Comparison of ENCODE assay signal across 1 mouse cellular context in the genomic region with DNA sequence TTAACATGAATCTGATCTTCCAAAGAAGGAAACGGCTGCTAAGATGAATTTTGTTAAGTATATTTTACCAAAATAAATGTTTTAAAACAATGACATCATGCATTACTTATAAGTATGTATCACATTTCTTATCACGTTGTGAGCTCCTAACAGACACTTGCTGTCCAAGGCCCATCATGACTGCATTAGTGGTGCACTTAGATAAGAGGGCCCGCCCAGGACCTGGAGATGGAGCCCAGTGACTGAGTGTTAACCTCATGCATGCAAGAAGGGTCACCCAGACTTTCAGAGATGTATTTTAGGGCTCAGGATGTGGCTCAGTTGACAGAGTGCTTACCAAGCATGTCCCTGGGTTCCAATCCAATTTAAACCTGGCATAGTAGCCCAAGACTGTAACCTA.
TF ChIP-seq lines count a peak whose summit lies in the region.

No protein-coding gene starts in this region.

TF ChIP-seq in MEL, 35 proteins besides CTCF, POLR2A, EP300 and RAD21 (continued from another document):
- no peak for TF ChIP-seq GABPA (IDR thresholded peaks at IDR 0.05; ENCODE audit: low read depth, low read length)
- peak; percentile 12; the same call in 1 of the 2 replicates for TF ChIP-seq CHD2 (IDR thresholded peaks at IDR 0.05; ENCODE audit: low read length)
- TF ChIP-seq HCFC1 (IDR thresholded peaks at IDR 0.05; ENCODE audit: low read depth, low read length): peak; percentile 59; the same call in 1 of the 2 replicates
- TF ChIP-seq ELF1 (IDR thresholded peaks at IDR 0.05; ENCODE audit: low read depth, low read length): peak; percentile 10; the same call in 1 of the 2 replicates
- TF ChIP-seq MAX (IDR thresholded peaks at IDR 0.05; ENCODE audit: low read length): peak; percentile 34; the same call in 1 of the 2 replicates
- 0 out of 2 replicates have a peak, but pooled peaks have one; percentile 55 for TF ChIP-seq MAFK (IDR thresholded peaks at IDR 0.05; ENCODE audit: borderline replicate concordance, low read depth, low read length)
- TF ChIP-seq POLR2AphosphoS5 (IDR thresholded peaks at IDR 0.05; ENCODE audit: borderline replicate concordance, low read depth, low read length): no peak
- no peak for TF ChIP-seq E2F4 (IDR thresholded peaks at IDR 0.05; ENCODE audit: borderline replicate concordance, low read depth, low read length)
- peak; percentile 76 for TF ChIP-seq MYB (IDR thresholded peaks at IDR 0.05; ENCODE audit: low read depth, low read length)
- no peak for TF ChIP-seq USF2 (IDR thresholded peaks at IDR 0.05; ENCODE audit: borderline replicate concordance in 1 of 2, insufficient read depth in 1 of 2, low read depth in 1 of 2, low read length in 2 of 2)
- TF ChIP-seq MXI1 (IDR thresholded peaks at IDR 0.05; ENCODE audit: low read depth, low read length): peak; percentile 60; the same call in 1 of the 2 replicates
- peak; percentile 97 for TF ChIP-seq ETS1 (IDR thresholded peaks at IDR 0.05; ENCODE audit: low read depth, low read length)
- no peak for TF ChIP-seq KAT2A (conservative IDR thresholded peaks at IDR 0.05; ENCODE audit: low read depth, low read length)
- TF ChIP-seq ZMIZ1 (IDR thresholded peaks at IDR 0.05; ENCODE audit: low read depth, low read length): no peak
- TF ChIP-seq TAL1 (IDR thresholded peaks at IDR 0.05; ENCODE audit: low read length): peak; percentile 94
- peak; percentile 95 for TF ChIP-seq TCF12 (IDR thresholded peaks at IDR 0.05; ENCODE audit: low read depth, low read length)
- no peak for TF ChIP-seq ZNF384 (IDR thresholded peaks at IDR 0.05; ENCODE audit: low read depth, low read length)
- peak; percentile 92 for TF ChIP-seq GATA1 (IDR thresholded peaks at IDR 0.05; ENCODE audit: low read depth, low read length)
- TF ChIP-seq TBP (IDR thresholded peaks at IDR 0.05; ENCODE audit: low read depth, low read length): no peak
- no peak for TF ChIP-seq CHD1 (IDR thresholded peaks at IDR 0.05; ENCODE audit: low read depth, low read length)
